In genomic region chr17:75519239-75519900, GRCm38 (mm10) we compare ENCODE assay signal across 20 mouse cellular contexts. TPM values are rescaled to one million over a fixed set of nuclear protein-coding genes. Genes with fewer than 3 reads are reported as not detected.
DNase-seq lines count a peak whose midpoint lies in the region; TF ChIP-seq lines count a peak whose summit lies in the region.
"Had no signal": no experiment of that assay in that cellular context is flagged by ENCODE, and none has a peak within 500 bp of the region (broad histone marks: within the 10 kb centered on the region; RNA-seq: fewer than 3 reads in every experiment).

No protein-coding gene starts in this region.

- TF ChIP-seq CTCF in gastrocnemius, adult 2 months (IDR thresholded peaks at IDR 0.05): no peak

- peak; percentile 41 for DNase-seq in adrenal gland, postnatal 14 days
- no peak for DNase-seq in adrenal gland, adult 18-20 months (ENCODE audit: low spot score in 2 of 2)
- DNase-seq in gastrocnemius, adult 2 months: no peak
- no peak for DNase-seq in gastrocnemius, postnatal 25 days
- peak; percentile 33 for DNase-seq in kidney, postnatal 10 days
- DNase-seq in kidney, postnatal 4 days: no peak
- peak; percentile 59 for DNase-seq in A20 (ENCODE audit: low read depth, low spot score)
- no peak for DNase-seq in urinary bladder, postnatal 14 days (ENCODE audit: low spot score)
- DNase-seq: adrenal gland, adult 2 months; adrenal gland, postnatal 36 days; cerebellum, adult 11 months; cerebellum, adult 8-10 months; cerebellum, postnatal 36 days; gastrocnemius, postnatal 14 days; heart, postnatal 14 days; kidney, adult 11 months had no signal

- intact Hi-C loops in gastrocnemius, adult 2 months (cut with DNase I): no loop called here

- H3K27ac ChIP-seq in gastrocnemius, adult 2 months: peak overlapping the region; percentile 48
- H3K27ac ChIP-seq: embryonic facial prominence, embryonic 13.5 days; forebrain, embryonic 12.5 days; heart, embryonic 15.5 days; hindbrain, embryonic 15.5 days had no signal

- H3K4me3 ChIP-seq in gastrocnemius, adult 2 months: no peak overlapping the region
- H3K4me3 ChIP-seq: embryonic facial prominence, embryonic 13.5 days; forebrain, embryonic 12.5 days; heart, embryonic 15.5 days; hindbrain, embryonic 15.5 days had no signal

RNA-seq across cellular contexts. Expression of gene Fam98a, which starts 32.4 kb away (rescaled TPM):
- total RNA-seq in adrenal gland, postnatal 14 days (2021): 28.4 and 32.3 TPM in 2 replicates
- total RNA-seq in adrenal gland, adult 18-20 months (2021): 10 to 100 TPM; 33.1 to 44.0 TPM
- 10 to 100 TPM; 33.1 to 34.6 TPM for total RNA-seq in gastrocnemius, adult 2 months (2021)
- total RNA-seq in gastrocnemius, postnatal 25 days (2021): 10 to 100 TPM; 32.5 to 33.8 TPM

Comparison
In these comparisons a context has a peak if more than half of its experiments do, and no peak if none do; other contexts are left out.
1. DNase-seq: peak in adrenal gland, postnatal 14 days (single experiment), kidney, postnatal 10 days (single experiment) and A20 (single experiment); none in adrenal gland, adult 18-20 months (0 of 2), gastrocnemius, adult 2 months (single experiment), gastrocnemius, postnatal 25 days (single experiment), kidney, postnatal 4 days (0 of 2) and urinary bladder, postnatal 14 days (single experiment).